Mouse (Mus musculus) neutrophil, adult 83 days (primary cell): ENCODE measurements around the gene Rnf227. TPM values are rescaled to one million over a fixed set of nuclear protein-coding genes. Genes with fewer than 3 reads are reported as not detected.

Source experiments
- total RNA-seq, 2 experiments: library from RNA; stranded (reverse); gene quantifications; one replicate each; pipeline ENCODE4 v1.2.4; 2023

Rnf227 gene
- total RNA-seq = 1 to 10 TPM in 1 of 2 experiments, under 1 TPM in 1; 0.75 to 1.1 TPM

GRCm38 (mm10) chr11:69340161-69341131, at the start of gene Rnf227:
Gene Rnf227 (plus strand): TSS chr11:69340461.

GRCm38 (mm10) chr11:69323667-69324111, 16.6 kb upstream of the Rnf227 start, which contains the start of the genes Cntrob and Trappc1:
Gene Cntrob (minus strand): TSS chr11:69323775.
Gene Trappc1 (plus strand): TSS chr11:69323980.

GRCm38 (mm10) chr11:69325628-69326407, 14.4 kb upstream of the Rnf227 start, which contains the start of gene Kcnab3:
Gene Kcnab3 (plus strand): TSS chr11:69326258.

GRCm38 (mm10) chr11:69369215-69369989, 29.1 kb downstream of the Rnf227 start, which contains the start of gene Chd3:
Gene Chd3 (minus strand): TSS chr11:69369406.

Other genes with a start within 250 kb of the Rnf227 start
- gene Per1, start 245.2 kb upstream of the Rnf227 start, total RNA-seq = 100 to 1,000 TPM; 205 to 241 TPM
- gene Hes7, start 220.1 kb upstream of the Rnf227 start, total RNA-seq = not detected
- not detected for gene 9130213A22Rik, start 217.9 kb upstream of the Rnf227 start, total RNA-seq
- gene Aloxe3, start 214.6 kb upstream of the Rnf227 start, total RNA-seq = under 1 TPM in 1 of 2 experiments, not detected in 1; 0.09 TPM
- gene Alox12b, start 183.5 kb upstream of the Rnf227 start, total RNA-seq = not detected
- gene Alox8, start 142.6 kb upstream of the Rnf227 start, total RNA-seq = under 1 TPM; 0.11 to 0.28 TPM
- not detected for gene Gucy2e, start 103.4 kb upstream of the Rnf227 start, total RNA-seq
- gene Cntrob, start 16.7 kb upstream of the Rnf227 start, total RNA-seq = 10 to 100 TPM; 12.5 to 15.6 TPM
- gene Trappc1, start 16.5 kb upstream of the Rnf227 start, total RNA-seq = 10 to 100 TPM; 44.7 to 46.6 TPM
- gene Kcnab3, start 14.2 kb upstream of the Rnf227 start, total RNA-seq = under 1 TPM; 0.31 to 0.42 TPM
- gene Chd3, start 28.9 kb downstream of the Rnf227 start, total RNA-seq = 10 to 100 TPM; 12.7 to 16.7 TPM
- gene Naa38, start 55.0 kb downstream of the Rnf227 start, total RNA-seq = 10 to 100 TPM; 47.3 to 48.0 TPM
- gene Cyb5d1, start 55.2 kb downstream of the Rnf227 start, total RNA-seq = 10 to 100 TPM; 23.5 to 27.2 TPM
- gene Tmem88, start 57.8 kb downstream of the Rnf227 start, total RNA-seq = 10 to 100 TPM in 1 of 2 experiments, 1 to 10 TPM in 1; 9.2 to 11.9 TPM
- gene Kdm6b, start 73.2 kb downstream of the Rnf227 start, total RNA-seq = 100 to 1,000 TPM; 148 to 175 TPM
- gene Dnah2, start 208.6 kb downstream of the Rnf227 start, total RNA-seq = 1 to 10 TPM; 9.6 to 9.8 TPM
- under 1 TPM; 0.18 to 0.20 TPM for gene Efnb3, start 219.7 kb downstream of the Rnf227 start, total RNA-seq
- 1 to 10 TPM; 9.0 to 9.8 TPM for gene Wrap53, start 239.8 kb downstream of the Rnf227 start, total RNA-seq
- gene Trp53, start 239.9 kb downstream of the Rnf227 start, total RNA-seq = 10 to 100 TPM; 59.1 to 59.7 TPM